Mouse (Mus musculus) gastrocnemius, postnatal 10 days (tissue): ENCODE measurements at regions not wholly inside any gene's neighbourhood (a gene's known extent, or its start where the extent isn't known, plus 50 kb on each side); places are given as distances from the start of the nearest gene placed in this dataset.
"Not testable (repeated sequence)": the region's sequence is repeated elsewhere in the genome, so short reads cannot be mapped to it uniquely, and the experiment has no call there.

ENCODE experiments used
- DNase-seq: peaks from one replicate; pipeline ENCODE4 v3.0.0; 2021; ENCODE audit warnings: mixed read lengths

DNA sequence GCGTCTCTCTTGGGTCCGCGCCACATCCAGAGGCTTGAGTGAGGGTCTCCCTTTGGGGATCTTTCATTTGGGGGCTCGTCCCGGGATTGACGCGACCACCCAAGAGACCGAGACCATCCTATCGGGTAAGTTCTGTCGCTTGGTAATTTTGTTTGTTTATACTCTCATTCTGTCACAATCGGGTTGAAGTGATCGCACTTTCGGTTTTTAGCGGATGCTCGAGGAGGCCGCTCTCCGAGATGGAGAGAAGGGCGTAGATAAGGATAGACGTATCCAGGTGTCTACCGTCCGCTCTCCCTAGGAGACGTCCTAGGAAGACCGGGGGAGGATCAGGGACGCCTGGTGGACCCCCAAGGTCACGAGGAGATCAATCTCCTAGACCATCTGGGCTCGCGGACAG lies 199.3 kb upstream of the Mrpl21 start:
- peak; percentile 2 for DNase-seq

DNA sequence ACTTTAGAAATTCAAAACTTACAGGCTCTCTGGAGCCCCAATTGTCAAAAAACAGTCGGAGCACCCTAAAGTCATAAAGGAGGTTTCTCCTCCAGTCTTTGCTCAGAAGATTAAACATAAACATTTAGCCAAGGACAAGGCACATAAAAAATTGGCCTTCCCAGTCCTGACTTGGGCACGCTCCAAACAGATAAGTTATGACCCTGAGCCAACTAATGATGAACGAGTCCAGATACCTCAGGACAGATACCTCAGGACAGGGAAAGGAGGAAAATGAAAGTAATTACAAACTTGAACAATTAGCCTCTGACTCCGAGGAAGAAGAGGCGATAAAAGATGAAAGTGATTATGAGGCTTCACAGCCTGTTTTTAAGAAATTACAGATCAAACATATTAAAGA lies 190.9 kb upstream of the Mrpl21 start:
- DNase-seq: not testable (repeated sequence)
